Mouse (Mus musculus) regulatory T cell (primary cell): ENCODE data around the gene Eaf1.

Source experiments
- in situ Hi-C: fragments of 300-600 bp; cut with MboI, MseI; formaldehyde crosslinking; loops from one replicate; pipeline ENCODE4 v1.15.1; 2025; ENCODE audit warnings: high pct_unique_total_duplicates

Eaf1 gene

GRCm38 (mm10) chr14:31509911-31510310 is 15.7 kb downstream of the Eaf1 start:
- in situ Hi-C loops = no loop called here

- in situ Hi-C loops = no loop called here
These were observed 16.1 kb downstream of the Eaf1 start for GRCm38 (mm10) chr14:31510322-31510721.

- in situ Hi-C loops = loop anchor here (5.0 kb wide), 1 partner anchor 76 kb away; the partner anchor contains the start of gene Colq
These were observed 21.7 kb downstream of the Eaf1 start for GRCm38 (mm10) chr14:31515895-31516294.

- in situ Hi-C loops = loop anchor here (5.0 kb wide), 1 partner anchor 73 kb away; the partner anchor contains the start of gene Colq
These were observed 25.0 kb downstream of the Eaf1 start for GRCm38 (mm10) chr14:31519165-31519564.

GRCm38 (mm10) chr14:31521318-31521717 is 27.1 kb downstream of the Eaf1 start:
- in situ Hi-C loops = no loop called here

- in situ Hi-C loops = no loop called here
These were observed 31.0 kb downstream of the Eaf1 start for GRCm38 (mm10) chr14:31525040-31525810.

GRCm38 (mm10) chr14:31530847-31531246 is 36.6 kb downstream of the Eaf1 start:
- in situ Hi-C loops = no loop called here

GRCm38 (mm10) chr14:31531506-31532148 is 37.4 kb downstream of the Eaf1 start:
- in situ Hi-C loops = no loop called here

GRCm38 (mm10) chr14:31532656-31533055 is 38.5 kb downstream of the Eaf1 start:
- in situ Hi-C loops = no loop called here

GRCm38 (mm10) chr14:31537298-31537697 is 43.1 kb downstream of the Eaf1 start:
- in situ Hi-C loops = no loop called here

GRCm38 (mm10) chr14:31543885-31544442 is 49.8 kb downstream of the Eaf1 start:
- in situ Hi-C loops = no loop called here

- in situ Hi-C loops = no loop called here
These were observed 60.8 kb downstream of the Eaf1 start for GRCm38 (mm10) chr14:31555021-31555420.

GRCm38 (mm10) chr14:31555963-31556434 is 61.8 kb downstream of the Eaf1 start:
- in situ Hi-C loops = no loop called here

GRCm38 (mm10) chr14:31556526-31557260 is 62.5 kb downstream of the Eaf1 start:
- in situ Hi-C loops = no loop called here

- in situ Hi-C loops = no loop called here
These were observed 63.1 kb downstream of the Eaf1 start for GRCm38 (mm10) chr14:31557273-31557672.

- in situ Hi-C loops = no loop called here
These were observed 63.6 kb downstream of the Eaf1 start for GRCm38 (mm10) chr14:31557784-31558183.

GRCm38 (mm10) chr14:31559216-31559615 is 65.0 kb downstream of the Eaf1 start:
- in situ Hi-C loops = no loop called here
